Mouse (Mus musculus) CH12.LX (cell line): ENCODE data around the gene Dhcr24. TPM values are rescaled to one million over a fixed set of nuclear protein-coding genes. Genes with fewer than 3 reads are reported as not detected.

Source experiments
- DNase-seq: peaks from one replicate; pipeline ENCODE4 v3.0.0-alpha.2; 2013; ENCODE audit errors: extremely low read depth
- H3K27ac ChIP-seq: 2 replicates; pipeline ENCODE4 v1.5.1; 2012; ENCODE audit warnings: low read depth, mild to moderate bottlenecking, control low read depth, moderate library complexity; ENCODE audit not compliant: insufficient read depth
- H3K27me3 ChIP-seq: replicated peaks from 2 replicates; pipeline ENCODE3; 2012; ENCODE audit warnings: inconsistent platforms
- H3K36me3 ChIP-seq, 2 experiments: replicated peaks in 1 of 2; 2 replicates each; pipeline versions ENCODE3 to v1.6.1; 2012; ENCODE audit warnings: inconsistent platforms in 1 of 2, low read length in 1 of 2, mild to moderate bottlenecking in 1 of 2, mixed read lengths in 1 of 2, moderate library complexity in 1 of 2; ENCODE audit not compliant: control insufficient read depth in 1 of 2, insufficient read depth in 1 of 2
- H3K4me1 ChIP-seq, 2 experiments: 2 replicates each; pipeline ENCODE4 v1.6.1; 2012; ENCODE audit warnings: inconsistent platforms in 1 of 2, moderate library complexity in 1 of 2; ENCODE audit not compliant: insufficient read depth in 2 of 2, control insufficient read depth in 1 of 2
- H3K4me2 ChIP-seq: 2 replicates; pipeline ENCODE4 v1.6.1; 2012; ENCODE audit warnings: low read depth, mild to moderate bottlenecking, control low read depth; ENCODE audit not compliant: poor library complexity, insufficient read depth, severe bottlenecking
- H3K4me3 ChIP-seq, 3 experiments: fragments of 150-350 bp in 1 of 3; sonication (generic) in 1 of 3; replicated peaks in 1 of 3; 2 replicates each; pipeline versions ENCODE3 to v1.5.1; 2011 to 2012; ENCODE audit warnings: low read depth in 2 of 3, low read length in 2 of 3, mild to moderate bottlenecking in 2 of 3, moderate library complexity in 2 of 3, control low read depth in 1 of 3, improper control_type of control experiment in 1 of 3, inconsistent platforms in 1 of 3, mixed read lengths in 1 of 3; ENCODE audit not compliant: poor library complexity in 1 of 3
- H3K79me2 ChIP-seq: replicated peaks from 2 replicates; pipeline ENCODE4 v1.6.1; 2012; ENCODE audit warnings: mild to moderate bottlenecking, moderate library complexity; ENCODE audit not compliant: control insufficient read depth, poor library complexity, insufficient read depth, severe bottlenecking; ENCODE audit errors: extremely low read depth
- H3K9ac ChIP-seq: 2 replicates; pipeline ENCODE4 v1.6.1; 2012; ENCODE audit warnings: low read depth, mild to moderate bottlenecking, control low read depth, moderate library complexity; ENCODE audit not compliant: insufficient read depth
- H3K9me3 ChIP-seq: replicated peaks from 2 replicates; pipeline ENCODE3; 2012; ENCODE audit warnings: low read length, inconsistent platforms, mixed read lengths
- CHD2 ChIP-seq: IDR thresholded peaks from 2 replicates; pipeline ENCODE4 v1.6.1; 2011; ENCODE audit warnings: low read length, improper control_type of control experiment
- CTCF ChIP-seq, 2 experiments: IDR thresholded peaks in 1 of 2; conservative IDR thresholded peaks in 1 of 2; 2 replicates each; pipeline ENCODE4 v1.5.1; 2011 to 2012; ENCODE audit warnings: low read depth in 2 of 2, low read length in 2 of 2, improper control_type of control experiment in 1 of 2, inconsistent platforms in 1 of 2, mild to moderate bottlenecking in 1 of 2, moderate library complexity in 1 of 2
- E2F4 ChIP-seq: IDR thresholded peaks from 2 replicates; pipeline ENCODE4 v1.6.1; 2011; ENCODE audit warnings: low read depth, low read length, improper control_type of control experiment; ENCODE audit not compliant: insufficient replicate concordance
- ELF1 ChIP-seq: IDR thresholded peaks from 2 replicates; pipeline ENCODE4 v1.6.1; 2014; ENCODE audit warnings: low read depth, mild to moderate bottlenecking, inconsistent platforms, low read length, improper control_type of control experiment
- ETS1 ChIP-seq: conservative IDR thresholded peaks from 2 replicates; pipeline ENCODE4 v1.6.1; 2012; ENCODE audit warnings: low read depth, mild to moderate bottlenecking, inconsistent platforms, low read length, improper control_type of control experiment, moderate library complexity
- GABPA ChIP-seq: IDR thresholded peaks from 2 replicates; pipeline ENCODE4 v1.6.1; 2012; ENCODE audit warnings: low read depth, low read length, improper control_type of control experiment, inconsistent platforms; ENCODE audit not compliant: insufficient replicate concordance
- HCFC1 ChIP-seq: IDR thresholded peaks from 2 replicates; pipeline ENCODE4 v1.6.1; 2012; ENCODE audit warnings: low read depth, mild to moderate bottlenecking, inconsistent platforms, low read length, improper control_type of control experiment
- JUN ChIP-seq: IDR thresholded peaks from 2 replicates; pipeline ENCODE4 v1.6.1; 2011; ENCODE audit warnings: low read depth, mild to moderate bottlenecking, low read length, improper control_type of control experiment, moderate library complexity; ENCODE audit not compliant: insufficient read depth
- JUND ChIP-seq: conservative IDR thresholded peaks from 2 replicates; pipeline ENCODE4 v1.6.1; 2011; ENCODE audit warnings: low read depth, low read length, improper control_type of control experiment
- KAT2A ChIP-seq: IDR thresholded peaks from 2 replicates; pipeline ENCODE4 v1.6.1; 2012; ENCODE audit warnings: low read length, improper control_type of control experiment, inconsistent platforms; ENCODE audit not compliant: insufficient replicate concordance
- MAFK ChIP-seq: IDR thresholded peaks from 2 replicates; pipeline ENCODE4 v1.6.1; 2011; ENCODE audit warnings: low read length, improper control_type of control experiment; ENCODE audit not compliant: insufficient replicate concordance
- MAX ChIP-seq: IDR thresholded peaks from 2 replicates; pipeline ENCODE4 v1.6.1; 2011; ENCODE audit warnings: low read length, improper control_type of control experiment
- MAZ ChIP-seq: IDR thresholded peaks from 2 replicates; pipeline ENCODE4 v1.6.1; 2012; ENCODE audit warnings: low read depth, mild to moderate bottlenecking, inconsistent platforms, low read length, improper control_type of control experiment, moderate library complexity
- MEF2A ChIP-seq: IDR thresholded peaks from 2 replicates; pipeline ENCODE4 v1.6.1; 2014; ENCODE audit warnings: low read depth, mild to moderate bottlenecking, inconsistent platforms, low read length, improper control_type of control experiment, borderline replicate concordance
- MYC ChIP-seq: IDR thresholded peaks from 2 replicates; pipeline ENCODE4 v1.6.1; 2011; ENCODE audit warnings: low read depth, mild to moderate bottlenecking, improper control_type of control experiment, low read length
- RAD21 ChIP-seq: IDR thresholded peaks from 2 replicates; pipeline ENCODE4 v1.6.1; 2011; ENCODE audit warnings: low read depth, mild to moderate bottlenecking, low read length, improper control_type of control experiment, moderate library complexity
- RCOR1 ChIP-seq: conservative IDR thresholded peaks from 2 replicates; pipeline ENCODE4 v1.6.1; 2012; ENCODE audit warnings: low read depth, mild to moderate bottlenecking, inconsistent platforms, low read length, improper control_type of control experiment
- SIN3A ChIP-seq: IDR thresholded peaks from 2 replicates; pipeline ENCODE4 v1.6.1; 2012; ENCODE audit warnings: low read length, improper control_type of control experiment, inconsistent platforms
- TBP ChIP-seq: conservative IDR thresholded peaks from 2 replicates; pipeline ENCODE4 v1.6.1; 2011; ENCODE audit warnings: low read depth, low read length, improper control_type of control experiment
- USF1 ChIP-seq: IDR thresholded peaks from 2 replicates; pipeline ENCODE4 v1.6.1; 2014; ENCODE audit warnings: low read depth, mild to moderate bottlenecking, inconsistent platforms, low read length, improper control_type of control experiment
- USF2 ChIP-seq: conservative IDR thresholded peaks from 2 replicates; pipeline ENCODE4 v1.6.1; 2011; ENCODE audit warnings: low read depth, low read length, improper control_type of control experiment
- ZKSCAN1 ChIP-seq: IDR thresholded peaks from 2 replicates; pipeline ENCODE4 v1.6.1; 2012; ENCODE audit warnings: low read depth, inconsistent platforms, low read length, improper control_type of control experiment, borderline replicate concordance
- ZMIZ1 ChIP-seq: IDR thresholded peaks from 2 replicates; pipeline ENCODE4 v1.6.1; 2012; ENCODE audit warnings: low read depth, mild to moderate bottlenecking, inconsistent platforms, low read length, improper control_type of control experiment
- dilution Hi-C: fragments of 300-500 bp; cut with MboI; formaldehyde crosslinking; loops from 2 replicates; pipeline ENCODE4 v1.14.3; 2020; ENCODE audit warnings: low sequenced_read_pairs; ENCODE audit not compliant: extremely low pct_unique_long_range_greater_than_20kb, extremely low pct_ligation_motif_present
- in situ Hi-C: fragments of 300-500 bp; cut with MboI; formaldehyde crosslinking; loops from 3 replicates; pipeline ENCODE4 v1.14.3; 2019; ENCODE audit warnings: low sequenced_read_pairs, low pct_ligation_motif_present, low pct_unique_long_range_greater_than_20kb, mixed read lengths
- polyA plus RNA-seq: library from polyadenylated mRNA; unstranded; fragments of >175 nt; gene quantifications from 2 replicates; pipeline ENCODE4 v1.2.1, GENCODE M21; 2012; ENCODE audit warnings: low read depth; ENCODE audit not compliant: insufficient read length
- total RNA-seq, 2 experiments: library from RNA; depleted of rRNA; stranded (reverse); fragments of 300-350 nt in 1 of 2; fragments of >200 nt in 1 of 2; gene quantifications; 2 replicates each; pipeline ENCODE4 v1.2.3; 2012 to 2014

Gene Dhcr24
- total and polyA plus RNA-seq, 3 experiments, result 41.4 to 90.5 (median 46.9) TPM

DNA sequence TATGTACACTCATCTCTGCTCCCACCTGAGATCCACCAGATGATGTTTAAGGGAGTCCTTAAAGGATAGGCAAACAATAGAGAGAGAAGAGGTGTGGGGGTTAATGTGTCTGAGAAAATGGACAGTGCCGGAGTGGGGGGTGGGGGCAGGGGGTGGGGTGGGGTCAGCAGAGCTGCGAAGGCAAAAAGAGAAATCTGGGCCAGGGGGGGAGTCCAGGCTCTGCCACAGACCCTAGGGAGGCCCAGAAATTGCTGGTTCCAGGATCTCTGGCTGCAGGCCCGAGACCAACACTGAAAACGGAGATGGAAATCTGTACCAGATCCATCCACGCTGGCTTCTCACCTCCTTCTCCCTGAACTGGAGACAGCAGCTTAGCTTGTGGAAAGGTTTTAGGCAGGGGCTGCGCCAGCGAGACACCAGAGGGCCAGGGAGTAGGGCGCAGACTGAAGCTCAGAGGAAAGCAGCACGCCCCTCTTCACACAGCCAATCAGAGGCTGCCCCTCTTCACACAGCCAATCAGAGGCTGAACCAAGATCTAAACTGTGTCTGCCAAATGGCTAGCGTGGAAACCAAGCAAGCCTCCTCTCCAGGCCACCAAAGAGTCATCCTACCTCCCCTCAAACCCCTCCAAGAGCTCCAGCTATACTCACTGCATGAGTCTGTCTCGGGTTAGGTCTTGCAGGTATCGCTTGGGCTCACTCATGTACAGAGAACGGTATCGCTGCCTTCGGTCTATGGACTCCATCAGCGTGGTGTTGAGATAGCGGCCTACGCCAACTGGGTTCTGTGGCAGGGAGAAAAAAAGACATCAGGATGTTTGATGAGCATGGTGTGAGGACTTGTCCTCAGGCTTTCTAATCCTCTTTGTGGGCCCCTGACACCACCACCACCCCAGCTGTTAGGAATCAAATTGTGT lies 46.1 kb downstream of the Dhcr24 start:
- dilution Hi-C loops, result no loop called here
- TF ChIP-seq JUN (no peak), SIN3A (no peak), RCOR1 (no peak), ELF1 (no peak), KAT2A (no peak), MEF2A (no peak), CHD2 (no peak), MAX (no peak), GABPA (no peak), ETS1 (no peak), USF1 (no peak), MAFK (no peak), HCFC1 (no peak), USF2 (no peak), CTCF (conservative IDR thresholded peaks at IDR 0.05 in 1 of 2, IDR thresholded peaks at IDR 0.05 in 1 of 2; ENCODE audit: low read depth in 2 of 2, low read length in 2 of 2) (no peak), TBP (no peak), MAZ (no peak), E2F4 (no peak), ZKSCAN1 (no peak), ZMIZ1 (no peak)
- H3K27me3 ChIP-seq, result no peaks in the 10 kb centered on the region
- no peak overlapping the region for H3K4me2 ChIP-seq
- peaks cover 14% of the 10 kb centered on the region for H3K9me3 ChIP-seq
- H3K79me2 ChIP-seq, result no peaks in the 10 kb centered on the region
- in situ Hi-C loops, result no loop called here
- H3K27ac ChIP-seq, result no peak overlapping the region
- no peak overlapping the region for H3K4me3 ChIP-seq
- H3K9ac ChIP-seq, result no peak overlapping the region
- DNase-seq, result no peak
- H3K36me3 ChIP-seq, result no peaks in the 10 kb centered on the region
- peaks cover 0 to 5% of the 10 kb centered on the region in 2 experiments; a peak in 1 of 4 replicates for H3K4me1 ChIP-seq

DNA sequence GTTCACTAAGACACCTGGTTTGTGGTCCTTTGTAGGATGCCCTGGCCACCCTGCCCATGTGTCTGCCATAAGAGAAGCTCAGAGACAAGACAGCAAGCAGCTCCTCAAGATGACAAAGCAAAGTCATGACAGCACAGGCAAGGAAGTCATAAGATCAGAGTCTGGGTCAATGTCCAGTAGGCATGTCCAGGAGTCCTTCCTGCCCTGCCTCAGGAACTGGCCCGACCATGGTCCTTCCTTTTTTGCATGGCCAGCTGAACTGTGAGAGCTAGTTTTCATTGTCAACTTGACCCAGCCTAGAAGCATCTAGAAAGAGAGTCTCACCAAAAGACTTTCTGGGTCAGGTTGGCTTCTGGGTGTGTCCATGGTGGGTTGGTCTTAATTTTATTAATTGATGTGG lies 47.1 kb downstream of the Dhcr24 start:
- H3K4me3 ChIP-seq, result no peak overlapping the region
- H3K36me3 ChIP-seq, result no peaks in the 10 kb centered on the region
- dilution Hi-C loops (no loop called here), in situ Hi-C loops (no loop called here)
- peaks cover 0 to 5% of the 10 kb centered on the region in 2 experiments; a peak in 1 of 4 replicates for H3K4me1 ChIP-seq
- TF ChIP-seq ZKSCAN1 (no peak), RAD21 (no peak), CTCF (conservative IDR thresholded peaks at IDR 0.05 in 1 of 2, IDR thresholded peaks at IDR 0.05 in 1 of 2; ENCODE audit: low read depth in 2 of 2, low read length in 2 of 2) (no peak), USF2 (no peak), USF1 (no peak), MEF2A (no peak), MYC (no peak), ZMIZ1 (no peak), JUND (no peak), CHD2 (no peak)
- H3K79me2 ChIP-seq, result no peaks in the 10 kb centered on the region
- no peak overlapping the region for H3K27ac ChIP-seq
- H3K27me3 ChIP-seq, result no peaks in the 10 kb centered on the region
- no peak for DNase-seq
- no peak overlapping the region for H3K4me2 ChIP-seq
- peaks cover 8% of the 10 kb centered on the region for H3K9me3 ChIP-seq
- H3K9ac ChIP-seq, result no peak overlapping the region
